Mouse (Mus musculus) cerebellum, adult 11 months (tissue): Measurements from ENCODE around the gene Pdzrn3.

Source experiments
- DNase-seq: peaks from one replicate; pipeline ENCODE4 v3.0.0; 2022

The Pdzrn3 gene

GRCm38 (mm10) chr6:101246137-101246536 is 131.6 kb downstream of the Pdzrn3 start:
- DNase-seq, result no peak

GRCm38 (mm10) chr6:101244355-101244754 is 133.3 kb downstream of the Pdzrn3 start:
- DNase-seq, result no peak

GRCm38 (mm10) chr6:101243189-101243815 is 134.4 kb downstream of the Pdzrn3 start:
- DNase-seq, result no peak

GRCm38 (mm10) chr6:101236641-101237246 is 141.0 kb downstream of the Pdzrn3 start:
- DNase-seq, result no peak

GRCm38 (mm10) chr6:101236230-101236629 is 141.5 kb downstream of the Pdzrn3 start:
- DNase-seq, result no peak

GRCm38 (mm10) chr6:101234349-101234748 is 143.3 kb downstream of the Pdzrn3 start:
- DNase-seq, result no peak

GRCm38 (mm10) chr6:101233680-101234079 is 144.0 kb downstream of the Pdzrn3 start:
- DNase-seq, result no peak

- DNase-seq, result no peak
These were observed 150.3 kb downstream of the Pdzrn3 start for GRCm38 (mm10) chr6:101227294-101227855.

GRCm38 (mm10) chr6:101220307-101220706 is 157.4 kb downstream of the Pdzrn3 start:
- no peak for DNase-seq

- no peak for DNase-seq
These were observed 158.7 kb downstream of the Pdzrn3 start for GRCm38 (mm10) chr6:101219004-101219403.

GRCm38 (mm10) chr6:101218197-101218596 is 159.5 kb downstream of the Pdzrn3 start:
- no peak for DNase-seq

GRCm38 (mm10) chr6:101217756-101218155 is 159.9 kb downstream of the Pdzrn3 start:
- no peak for DNase-seq

GRCm38 (mm10) chr6:101215436-101215791 is 162.3 kb downstream of the Pdzrn3 start:
- no peak for DNase-seq

- no peak for DNase-seq
These were observed 162.8 kb downstream of the Pdzrn3 start for GRCm38 (mm10) chr6:101214734-101215435.

- DNase-seq, result no peak
These were observed 164.6 kb downstream of the Pdzrn3 start for GRCm38 (mm10) chr6:101213066-101213465.

GRCm38 (mm10) chr6:101212086-101212485 is 165.6 kb downstream of the Pdzrn3 start:
- DNase-seq, result no peak

GRCm38 (mm10) chr6:101211361-101211841 is 166.3 kb downstream of the Pdzrn3 start:
- no peak for DNase-seq

- no peak for DNase-seq
These were observed 178.8 kb downstream of the Pdzrn3 start for GRCm38 (mm10) chr6:101198943-101199298.

- no peak for DNase-seq
These were observed 179.3 kb downstream of the Pdzrn3 start for GRCm38 (mm10) chr6:101198284-101198942.

- DNase-seq, result peak; percentile 46
These were observed 180.1 kb downstream of the Pdzrn3 start for GRCm38 (mm10) chr6:101197642-101198041.

- DNase-seq, result no peak
These were observed 181.8 kb downstream of the Pdzrn3 start for GRCm38 (mm10) chr6:101195891-101196290.

GRCm38 (mm10) chr6:101194386-101194925 is 183.2 kb downstream of the Pdzrn3 start:
- DNase-seq, result no peak

- DNase-seq, result no peak
These were observed 186.1 kb downstream of the Pdzrn3 start for GRCm38 (mm10) chr6:101191576-101191975.
